Mouse (Mus musculus): ENCODE measurements around the gene Pigv. TPM values are rescaled to one million over a fixed set of nuclear protein-coding genes. Genes with fewer than 3 reads are reported as not detected.
A peak's percentile ranks its signal among the peaks of the same experiment; 100 is the strongest.

Gene Pigv
- total RNA-seq, 2 experiments from 2014 or later: 6.8 to 9.1 TPM

- no peak for DNase-seq (ENCODE audit: low spot score in 2 of 2)
Observed at GRCm38 (mm10) chr4:133617936-133618335, 54.5 kb downstream of the Pigv start.

- DNase-seq (ENCODE audit: low spot score in 2 of 2): no peak
Observed at GRCm38 (mm10) chr4:133615416-133615815, 57.0 kb downstream of the Pigv start.

DNA sequence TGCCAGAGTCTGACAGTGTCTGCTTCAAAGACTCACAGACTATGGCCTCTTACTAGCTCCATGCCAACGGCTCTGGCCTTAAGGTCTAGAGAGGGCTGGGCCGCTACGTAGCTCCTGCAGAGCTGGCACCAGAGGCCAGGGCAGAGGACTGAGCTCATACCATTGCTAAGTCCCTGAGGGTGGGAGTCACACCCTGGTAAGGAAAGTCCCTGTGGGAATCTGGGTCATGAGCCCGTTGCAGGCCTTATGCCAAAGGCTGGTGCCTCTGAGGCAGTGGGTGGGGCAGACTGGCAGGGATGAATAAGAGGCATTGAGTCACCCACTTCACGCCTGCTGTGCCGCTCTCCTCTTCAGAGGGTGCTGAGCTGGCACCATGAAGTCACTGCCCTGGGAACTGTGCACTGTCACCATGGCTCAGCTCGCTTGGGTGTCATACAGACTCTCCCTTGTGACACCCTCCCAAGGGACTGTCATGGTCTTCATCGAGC, 58.1 kb downstream of the Pigv start:
- peak; percentile 29 to 38 for DNase-seq (ENCODE audit: low spot score in 2 of 2)

- DNase-seq (ENCODE audit: low spot score in 2 of 2): no peak
Observed at GRCm38 (mm10) chr4:133613867-133614266, 58.6 kb downstream of the Pigv start.

DNA sequence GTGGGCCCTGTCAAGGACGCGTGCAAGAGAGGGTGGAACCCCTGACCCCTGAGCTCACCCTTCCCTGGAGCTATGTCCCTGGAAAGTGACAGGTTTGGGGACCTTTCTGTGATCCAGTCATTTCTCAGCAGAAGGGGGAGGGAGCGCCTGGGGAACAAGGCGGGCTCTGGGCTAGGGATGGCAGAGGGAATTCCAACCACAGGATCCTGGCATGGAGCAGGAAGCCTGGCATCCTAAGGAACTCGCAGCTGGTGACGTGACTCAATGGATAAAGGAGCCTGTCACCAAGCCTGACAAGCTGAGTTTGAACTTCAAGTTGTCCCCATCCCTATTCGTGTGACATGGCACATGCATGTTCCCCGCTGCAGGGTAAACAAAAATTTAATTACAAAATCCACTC, 59.4 kb downstream of the Pigv start:
- no peak for DNase-seq (ENCODE audit: low spot score in 2 of 2)

DNA sequence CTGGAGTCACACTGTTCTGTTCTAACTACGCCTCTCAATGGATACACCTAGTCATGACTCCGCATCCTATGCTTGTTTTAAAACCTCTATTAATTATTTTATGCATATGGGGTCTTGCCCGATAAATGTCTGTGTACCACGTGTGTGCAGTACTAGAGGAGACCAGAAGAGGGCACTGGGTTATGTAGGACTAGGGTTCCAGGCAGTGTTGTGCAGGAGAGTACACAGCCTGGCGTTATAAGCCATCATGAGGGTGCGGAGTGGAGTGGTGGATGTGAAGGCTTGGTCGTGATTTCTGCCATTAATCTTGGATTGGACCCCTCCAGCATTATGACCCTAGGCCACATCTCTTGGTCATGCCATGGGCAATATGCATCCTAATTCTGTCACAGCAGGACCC, 60.0 kb downstream of the Pigv start:
- DNase-seq (ENCODE audit: low spot score in 2 of 2): no peak

DNA sequence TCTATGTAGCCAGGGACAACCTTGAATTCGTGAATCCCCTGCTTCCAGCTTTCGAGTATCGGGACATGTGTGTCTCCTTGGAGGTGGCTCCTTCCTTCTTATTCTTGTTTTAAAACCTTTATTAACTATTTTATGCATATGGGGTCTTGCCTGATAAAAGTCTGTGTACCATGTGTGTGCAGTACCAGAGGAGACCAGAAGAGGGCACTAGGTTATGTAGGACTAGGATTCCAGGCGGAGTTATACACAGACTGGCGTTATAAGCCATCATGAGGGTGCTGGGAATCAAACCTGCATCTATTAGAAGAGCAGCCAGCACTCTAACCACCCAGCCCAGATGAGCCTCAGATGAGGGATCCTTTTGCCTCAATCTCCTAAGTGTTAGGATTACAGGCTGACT, 60.6 kb downstream of the Pigv start:
- DNase-seq (ENCODE audit: low spot score in 2 of 2): no peak

Small RNA genes within 50 kb of the gene (microRNA-seq; reads per million reads assigned to microRNA genes)
- 0 to 0.28 reads per million in 2 experiments for gene Mir7227

Other genes starting within 250 kb of the Pigv start
- gene Tent5b, start 192.5 kb downstream of the Pigv start, total RNA-seq (2021): under 1 TPM in 1 of 2 experiments, not detected in 1; 0.17 TPM
- 100 to 1,000 TPM; 188 to 190 TPM for gene Trnp1, start 174.1 kb downstream of the Pigv start, total RNA-seq (2021)
- gene Kdf1, start 153.7 kb downstream of the Pigv start, total RNA-seq (2021): not detected
- 100 to 1,000 TPM; 101 to 113 TPM for gene Nudc, start 126.7 kb downstream of the Pigv start, total RNA-seq (2021)
- not detected for gene Nr0b2, start 119.3 kb downstream of the Pigv start, total RNA-seq (2021)
- gene Gpatch3, start 97.9 kb downstream of the Pigv start, total RNA-seq (2021): 1 to 10 TPM; 8.0 TPM
- 10 to 100 TPM; 11.1 to 11.4 TPM for gene Gpn2, start 88.3 kb downstream of the Pigv start, total RNA-seq (2021)
- 1 to 10 TPM; 1.2 to 1.5 TPM for gene Sfn, start 70.5 kb downstream of the Pigv start, total RNA-seq (2021)
- gene Zdhhc18, start 22.5 kb downstream of the Pigv start, total RNA-seq (2021): 10 to 100 TPM; 30.0 to 36.7 TPM
- 10 to 100 TPM; 75.3 to 76.5 TPM for gene Arid1a, start 84.1 kb upstream of the Pigv start, total RNA-seq (2021)
- gene Rps6ka1, start 215.2 kb upstream of the Pigv start, total RNA-seq (2021): 10 to 100 TPM; 13.6 to 14.4 TPM